Mouse (Mus musculus): ENCODE measurements around the gene Zfp110. TPM values are rescaled to one million over a fixed set of nuclear protein-coding genes. Genes with fewer than 3 reads are reported as not detected.
"Not testable (repeated sequence)": the region's sequence is repeated elsewhere in the genome, so short reads cannot be mapped to it uniquely, and the experiment has no call there.

The Zfp110 gene
- polyA plus RNA-seq, 1 experiment from 2014 or later = 41.3 TPM

GRCm38 (mm10) chr7:12835193-12835671 is 671 bp downstream of the Zfp110 start:
- H3K4me1 ChIP-seq = no peaks in the 10 kb centered on the region
- H3K9me3 ChIP-seq = peaks cover 43% of the 10 kb centered on the region
- peak overlapping the region; percentile 36; the same call in 1 of the 2 replicates for H3K27ac ChIP-seq
- 44% methylated on average over 13 of the region's 13 CpGs for WGBS
- H3K4me3 ChIP-seq = peak overlapping the region; percentile 54
- H3K36me3 ChIP-seq = peaks cover 38% of the 10 kb centered on the region
- H3K4me2 ChIP-seq (replicated peaks) = peak overlapping the region; percentile 52
- peak; percentile 39 for ATAC-seq (ENCODE audit: insufficient number of reproducible peaks, insufficient read depth, low FRiP score, low TSS enrichment)
- H3K9ac ChIP-seq = peak overlapping the region; percentile 54
- no peaks in the 10 kb centered on the region for H3K27me3 ChIP-seq

- no peak overlapping the region for H3K27ac ChIP-seq
- 97% methylated on average over 4 of the region's 4 CpGs for WGBS
- no peak for ATAC-seq (ENCODE audit: insufficient number of reproducible peaks, insufficient read depth, low FRiP score, low TSS enrichment)
- H3K9ac ChIP-seq = no peak overlapping the region
- peaks cover 48% of the 10 kb centered on the region for H3K9me3 ChIP-seq
- peak overlapping the region; percentile 54 for H3K4me3 ChIP-seq
- no peaks in the 10 kb centered on the region for H3K4me1 ChIP-seq
- H3K4me2 ChIP-seq (replicated peaks) = peak overlapping the region; percentile 52
- H3K27me3 ChIP-seq = no peaks in the 10 kb centered on the region
- H3K36me3 ChIP-seq = peaks cover 44% of the 10 kb centered on the region
Measured at GRCm38 (mm10) chr7:12835779-12836178, 1.2 kb downstream of the Zfp110 start.

- ATAC-seq (ENCODE audit: insufficient number of reproducible peaks, insufficient read depth, low FRiP score, low TSS enrichment) = no peak
- H3K27me3 ChIP-seq = no peaks in the 10 kb centered on the region
- no peak overlapping the region for H3K4me2 ChIP-seq (replicated peaks)
- peaks cover 4% of the 10 kb centered on the region; the same call in 1 of the 2 replicates for H3K9me3 ChIP-seq
- H3K4me1 ChIP-seq = no peaks in the 10 kb centered on the region
- WGBS = 21% methylated on average over 3 of the region's 3 CpGs
- no peak overlapping the region for H3K27ac ChIP-seq
- H3K9ac ChIP-seq = no peak overlapping the region
- H3K4me3 ChIP-seq = no peak overlapping the region
- no peaks in the 10 kb centered on the region for H3K36me3 ChIP-seq
Measured at GRCm38 (mm10) chr7:12874301-12874700, 39.7 kb downstream of the Zfp110 start.

- H3K9ac ChIP-seq = no peak overlapping the region
- no peak overlapping the region for H3K4me3 ChIP-seq
- no peaks in the 10 kb centered on the region for H3K9me3 ChIP-seq
- H3K4me1 ChIP-seq = 0 out of 2 replicates have a peak, but pooled peaks cover 6% of the 10 kb centered on the region
- H3K4me2 ChIP-seq (replicated peaks) = no peak overlapping the region
- ATAC-seq (ENCODE audit: insufficient number of reproducible peaks, insufficient read depth, low FRiP score, low TSS enrichment) = no peak
- no peaks in the 10 kb centered on the region for H3K27me3 ChIP-seq
- H3K36me3 ChIP-seq = peaks cover 8% of the 10 kb centered on the region; the same call in 1 of the 2 replicates
- H3K27ac ChIP-seq = no peak overlapping the region
Measured at GRCm38 (mm10) chr7:12880036-12880435, 45.5 kb downstream of the Zfp110 start.

GRCm38 (mm10) chr7:12880497-12880896 is 45.9 kb downstream of the Zfp110 start:
- peaks cover 12% of the 10 kb centered on the region for H3K36me3 ChIP-seq
- not testable (repeated sequence) for H3K27me3 ChIP-seq, H3K9me3 ChIP-seq, H3K9ac ChIP-seq, H3K27ac ChIP-seq, H3K4me1 ChIP-seq
- WGBS = 44% methylated on average over 8 of the region's 8 CpGs
- H3K4me3 ChIP-seq = peak overlapping the region; percentile 79
- H3K4me2 ChIP-seq (replicated peaks) = peak overlapping the region; percentile 70
- 0 out of 2 replicates have a peak, but pooled peaks have one; percentile 5 for ATAC-seq (ENCODE audit: insufficient number of reproducible peaks, insufficient read depth, low FRiP score, low TSS enrichment)

- peak within 1 kb of the TSS; percentile 79 for H3K4me3 ChIP-seq
- no peaks in the 10 kb centered on the region for H3K27me3 ChIP-seq
- H3K27ac ChIP-seq = no peak within 1 kb of the TSS
- H3K4me1 ChIP-seq = 0 out of 2 replicates have a peak, but pooled peaks cover 6% of the 10 kb centered on the region
- no peaks in the 10 kb centered on the region for H3K9me3 ChIP-seq
- peak within 1 kb of the TSS; percentile 70 for H3K4me2 ChIP-seq (replicated peaks)
- H3K36me3 ChIP-seq = peaks cover 18% of the 10 kb centered on the region
- 2% methylated on average over 35 of the region's 35 CpGs for WGBS
- peak; percentile 100 for ATAC-seq (ENCODE audit: insufficient number of reproducible peaks, insufficient read depth, low FRiP score, low TSS enrichment)
- peak within 1 kb of the TSS; percentile 81 for H3K9ac ChIP-seq
Measured at GRCm38 (mm10) chr7:12880911-12881660, 46.5 kb downstream of the Zfp110 start, which contains the start of gene Zfp128. Gene Zfp128, plus strand, starts transcription at chr7:12881177.

GRCm38 (mm10) chr7:12886563-12887266 is 52.2 kb downstream of the Zfp110 start:
- H3K9me3 ChIP-seq = no peaks in the 10 kb centered on the region
- H3K36me3 ChIP-seq = peaks cover 67% of the 10 kb centered on the region
- 92% methylated on average over 12 of the region's 12 CpGs for WGBS
- H3K27me3 ChIP-seq = no peaks in the 10 kb centered on the region
- H3K4me3 ChIP-seq = no peak overlapping the region
- H3K9ac ChIP-seq = no peak overlapping the region
- no peak overlapping the region for H3K4me2 ChIP-seq (replicated peaks)
- H3K27ac ChIP-seq = no peak overlapping the region
- H3K4me1 ChIP-seq = 0 out of 2 replicates have a peak, but pooled peaks cover 5% of the 10 kb centered on the region
- ATAC-seq (ENCODE audit: insufficient number of reproducible peaks, insufficient read depth, low FRiP score, low TSS enrichment) = no peak

- Histone ChIP-seq H3K4me1 (no peaks in the 10 kb centered on the region), H3K27me3 (no peaks in the 10 kb centered on the region), H3K9me3 (no peaks in the 10 kb centered on the region), H3K27ac (no peak overlapping the region), H3K36me3 (peaks cover 75% of the 10 kb centered on the region), H3K9ac (no peak overlapping the region), H3K4me3 (no peak overlapping the region), H3K4me2 (replicated peaks) (no peak overlapping the region)
- WGBS = 95% methylated on average over 5 of the region's 5 CpGs
- ATAC-seq (ENCODE audit: insufficient number of reproducible peaks, insufficient read depth, low FRiP score, low TSS enrichment) = no peak
Measured at GRCm38 (mm10) chr7:12887585-12887984, 53.0 kb downstream of the Zfp110 start.

- no peak overlapping the region for H3K4me2 ChIP-seq (replicated peaks)
- H3K4me3 ChIP-seq = no peak overlapping the region
- H3K36me3 ChIP-seq = peaks cover 59% of the 10 kb centered on the region
- WGBS = 93% methylated on average over 14 of the region's 14 CpGs
- ATAC-seq (ENCODE audit: insufficient number of reproducible peaks, insufficient read depth, low FRiP score, low TSS enrichment) = no peak
- H3K27ac ChIP-seq = no peak overlapping the region
- H3K9ac ChIP-seq = no peak overlapping the region
- H3K4me1 ChIP-seq = no peaks in the 10 kb centered on the region
- H3K27me3 ChIP-seq = no peaks in the 10 kb centered on the region
- no peaks in the 10 kb centered on the region for H3K9me3 ChIP-seq
Measured at GRCm38 (mm10) chr7:12890928-12891327, 56.4 kb downstream of the Zfp110 start.

GRCm38 (mm10) chr7:12891334-12891733 is 56.8 kb downstream of the Zfp110 start:
- H3K4me3 ChIP-seq = no peak overlapping the region
- no peaks in the 10 kb centered on the region for H3K9me3 ChIP-seq
- H3K27ac ChIP-seq = no peak overlapping the region
- no peak for ATAC-seq (ENCODE audit: insufficient number of reproducible peaks, insufficient read depth, low FRiP score, low TSS enrichment)
- 64% methylated on average over 1 of the region's 1 CpGs for WGBS
- H3K27me3 ChIP-seq = no peaks in the 10 kb centered on the region
- peaks cover 55% of the 10 kb centered on the region for H3K36me3 ChIP-seq
- H3K9ac ChIP-seq = no peak overlapping the region
- no peaks in the 10 kb centered on the region for H3K4me1 ChIP-seq
- no peak overlapping the region for H3K4me2 ChIP-seq (replicated peaks)

GRCm38 (mm10) chr7:12897655-12898410 is 63.3 kb downstream of the Zfp110 start, which contains the start of gene Zscan22:
Gene Zscan22, plus strand, starts transcription at chr7:12897815.
- 6% methylated on average over 36 of the region's 36 CpGs for WGBS
- Histone ChIP-seq H3K36me3 (peaks cover 10% of the 10 kb centered on the region; the same call in 1 of the 2 replicates), H3K27me3 (no peaks in the 10 kb centered on the region), H3K9me3 (no peaks in the 10 kb centered on the region), H3K27ac (no peak within 1 kb of the TSS), H3K4me1 (0 out of 2 replicates have a peak, but pooled peaks cover 6% of the 10 kb centered on the region), H3K4me3 (peak within 1 kb of the TSS; percentile 51), H3K4me2 (replicated peaks) (peak within 1 kb of the TSS; percentile 47), H3K9ac (peak within 1 kb of the TSS; percentile 49)
- ATAC-seq (ENCODE audit: insufficient number of reproducible peaks, insufficient read depth, low FRiP score, low TSS enrichment) = peak; percentile 98
